Mouse (Mus musculus): Measurements from ENCODE around the gene Nup188. TPM values are rescaled to one million over a fixed set of nuclear protein-coding genes. Genes with fewer than 3 reads are reported as not detected.

Gene Nup188
- polyA plus RNA-seq, 1 experiment from 2014 or later, result 8.5 TPM

- H3K27me3 ChIP-seq (ENCODE audit: control insufficient read depth, insufficient read depth, low read length), result no peaks in the 10 kb centered on the region
- H3K4me3 ChIP-seq (ENCODE audit: low read depth, low read length), result no peak overlapping the region
- DNase-seq (ENCODE audit: low spot score) (no peak), ATAC-seq (ENCODE audit: low FRiP score, low TSS enrichment) (no peak)
- WGBS, result 79% methylated on average over 2 of the region's 2 CpGs
- no peaks in the 10 kb centered on the region for H3K4me1 ChIP-seq (replicated peaks; ENCODE audit: control insufficient read depth, insufficient read depth)
- no peaks in the 10 kb centered on the region for H3K9me3 ChIP-seq (ENCODE audit: control insufficient read depth, low read length)
- no peak overlapping the region for H3K27ac ChIP-seq (replicated peaks)
- H3K9ac ChIP-seq (ENCODE audit: low read length), result no peak overlapping the region
- no peak overlapping the region for H3K4me2 ChIP-seq (replicated peaks; ENCODE audit: low read depth)
- peaks cover 32% of the 10 kb centered on the region for H3K36me3 ChIP-seq (ENCODE audit: control insufficient read depth, insufficient read depth, low read length)
- no peak for TF ChIP-seq EP300 (optimal IDR thresholded peaks at IDR 0.05)
- TF ChIP-seq CTCF (IDR thresholded peaks at IDR 0.05; ENCODE audit: low read depth), result no peak
These were observed 25.3 kb downstream of the Nup188 start for GRCm38 (mm10) chr2:30311481-30311880.

- DNase-seq (ENCODE audit: low spot score) (no peak), ATAC-seq (ENCODE audit: low FRiP score, low TSS enrichment) (no peak)
- H3K4me1 ChIP-seq (replicated peaks; ENCODE audit: control insufficient read depth, insufficient read depth), result no peaks in the 10 kb centered on the region
- 95% methylated on average over 4 of the region's 4 CpGs for WGBS
- no peaks in the 10 kb centered on the region for H3K9me3 ChIP-seq (ENCODE audit: control insufficient read depth, low read length)
- no peak overlapping the region for H3K4me2 ChIP-seq (replicated peaks; ENCODE audit: low read depth)
- no peaks in the 10 kb centered on the region for H3K27me3 ChIP-seq (ENCODE audit: control insufficient read depth, insufficient read depth, low read length)
- H3K9ac ChIP-seq (ENCODE audit: low read length), result no peak overlapping the region
- no peak overlapping the region for H3K27ac ChIP-seq (replicated peaks)
- H3K36me3 ChIP-seq (ENCODE audit: control insufficient read depth, insufficient read depth, low read length), result peaks cover 26% of the 10 kb centered on the region
- TF ChIP-seq EP300 (optimal IDR thresholded peaks at IDR 0.05), result no peak
- TF ChIP-seq CTCF (IDR thresholded peaks at IDR 0.05; ENCODE audit: low read depth), result peak; percentile 37
- H3K4me3 ChIP-seq (ENCODE audit: low read depth, low read length), result no peak overlapping the region
These were observed 29.9 kb downstream of the Nup188 start for GRCm38 (mm10) chr2:30316136-30316535.

DNA sequence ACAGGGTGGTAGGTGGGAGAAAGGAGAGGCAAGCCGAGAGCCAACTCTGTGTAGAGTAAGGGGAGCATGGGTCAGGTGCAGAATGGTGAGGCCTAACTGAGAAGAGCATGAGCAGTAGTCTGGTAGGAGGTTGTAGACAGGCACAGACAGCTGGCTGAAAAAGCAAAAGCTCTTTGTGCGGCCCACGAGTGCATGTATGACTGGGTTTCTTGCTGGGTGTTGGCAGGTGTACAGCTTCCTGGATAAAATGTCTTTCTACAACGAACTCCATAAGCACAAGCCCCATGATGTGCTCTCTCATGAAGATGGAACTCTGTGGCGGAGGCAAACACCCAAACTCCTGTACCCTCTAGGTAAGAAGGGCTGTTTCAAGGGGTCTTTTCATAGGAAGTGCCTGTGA is 30.8 kb downstream of the Nup188 start:
- no peak for TF ChIP-seq CTCF (IDR thresholded peaks at IDR 0.05; ENCODE audit: low read depth)
- TF ChIP-seq EP300 (optimal IDR thresholded peaks at IDR 0.05), result no peak
- Histone ChIP-seq H3K36me3 (ENCODE audit: control insufficient read depth, insufficient read depth, low read length) (peaks cover 26% of the 10 kb centered on the region), H3K9ac (ENCODE audit: low read length) (no peak overlapping the region), H3K4me1 (replicated peaks; ENCODE audit: control insufficient read depth, insufficient read depth) (no peaks in the 10 kb centered on the region), H3K27ac (replicated peaks) (no peak overlapping the region), H3K4me3 (ENCODE audit: low read depth, low read length) (no peak overlapping the region), H3K27me3 (ENCODE audit: control insufficient read depth, insufficient read depth, low read length) (no peaks in the 10 kb centered on the region), H3K4me2 (replicated peaks; ENCODE audit: low read depth) (no peak overlapping the region), H3K9me3 (ENCODE audit: control insufficient read depth, low read length) (no peaks in the 10 kb centered on the region)
- ATAC-seq (ENCODE audit: low FRiP score, low TSS enrichment), result no peak
- DNase-seq (ENCODE audit: low spot score), result no peak
- 93% methylated on average over 5 of the region's 5 CpGs for WGBS

- H3K9me3 ChIP-seq (ENCODE audit: control insufficient read depth, low read length), result no peaks in the 10 kb centered on the region
- no peak overlapping the region for H3K4me2 ChIP-seq (replicated peaks; ENCODE audit: low read depth)
- H3K9ac ChIP-seq (ENCODE audit: low read length), result no peak overlapping the region
- WGBS, result 69% methylated on average over 4 of the region's 4 CpGs
- no peaks in the 10 kb centered on the region for H3K27me3 ChIP-seq (ENCODE audit: control insufficient read depth, insufficient read depth, low read length)
- DNase-seq (ENCODE audit: low spot score) (peak; percentile 42), ATAC-seq (ENCODE audit: low FRiP score, low TSS enrichment) (peak; percentile 85)
- no peak overlapping the region for H3K27ac ChIP-seq (replicated peaks)
- TF ChIP-seq CTCF (IDR thresholded peaks at IDR 0.05; ENCODE audit: low read depth) (peak; percentile 56), EP300 (optimal IDR thresholded peaks at IDR 0.05) (no peak)
- H3K36me3 ChIP-seq (ENCODE audit: control insufficient read depth, insufficient read depth, low read length), result peaks cover 27% of the 10 kb centered on the region
- no peaks in the 10 kb centered on the region for H3K4me1 ChIP-seq (replicated peaks; ENCODE audit: control insufficient read depth, insufficient read depth)
- no peak overlapping the region for H3K4me3 ChIP-seq (ENCODE audit: low read depth, low read length)
These were observed 33.1 kb downstream of the Nup188 start for GRCm38 (mm10) chr2:30319260-30319659.

- no peaks in the 10 kb centered on the region for H3K27me3 ChIP-seq (ENCODE audit: control insufficient read depth, insufficient read depth, low read length)
- TF ChIP-seq CTCF (IDR thresholded peaks at IDR 0.05; ENCODE audit: low read depth) (no peak), EP300 (optimal IDR thresholded peaks at IDR 0.05) (no peak)
- 91% methylated on average over 7 of the region's 7 CpGs for WGBS
- H3K4me2 ChIP-seq (replicated peaks; ENCODE audit: low read depth), result no peak overlapping the region
- peaks cover 28% of the 10 kb centered on the region for H3K36me3 ChIP-seq (ENCODE audit: control insufficient read depth, insufficient read depth, low read length)
- H3K4me3 ChIP-seq (ENCODE audit: low read depth, low read length), result no peak overlapping the region
- H3K27ac ChIP-seq (replicated peaks), result no peak overlapping the region
- H3K9me3 ChIP-seq (ENCODE audit: control insufficient read depth, low read length), result no peaks in the 10 kb centered on the region
- DNase-seq (ENCODE audit: low spot score), result no peak
- ATAC-seq (ENCODE audit: low FRiP score, low TSS enrichment), result no peak
- no peaks in the 10 kb centered on the region for H3K4me1 ChIP-seq (replicated peaks; ENCODE audit: control insufficient read depth, insufficient read depth)
- H3K9ac ChIP-seq (ENCODE audit: low read length), result no peak overlapping the region
These were observed 36.9 kb downstream of the Nup188 start for GRCm38 (mm10) chr2:30323111-30323510.

DNA sequence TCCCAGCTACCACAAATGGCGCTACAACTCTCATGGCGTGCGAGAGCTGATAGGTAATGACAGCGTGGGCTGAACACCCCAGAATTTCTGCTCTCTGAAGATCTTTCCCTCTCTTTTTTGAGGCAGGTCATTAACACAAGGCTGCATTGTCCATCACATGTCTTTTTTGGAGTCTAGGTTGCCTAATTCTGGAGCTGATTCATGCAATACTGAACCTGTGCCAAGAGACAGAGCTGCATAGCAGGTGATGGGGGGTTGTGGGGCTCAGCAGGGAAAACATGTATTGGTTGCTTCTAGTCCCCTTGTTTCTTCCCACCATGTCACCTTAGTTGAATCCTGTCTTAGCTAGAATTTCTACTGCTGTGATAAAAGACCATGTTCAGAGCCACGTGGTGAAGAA is 39.1 kb downstream of the Nup188 start:
- 90% methylated on average over 5 of the region's 5 CpGs for WGBS
- Histone ChIP-seq H3K27ac (replicated peaks) (no peak overlapping the region), H3K27me3 (ENCODE audit: control insufficient read depth, insufficient read depth, low read length) (no peaks in the 10 kb centered on the region), H3K9ac (ENCODE audit: low read length) (no peak overlapping the region), H3K36me3 (ENCODE audit: control insufficient read depth, insufficient read depth, low read length) (peaks cover 32% of the 10 kb centered on the region), H3K9me3 (ENCODE audit: control insufficient read depth, low read length) (no peaks in the 10 kb centered on the region), H3K4me3 (ENCODE audit: low read depth, low read length) (no peak overlapping the region), H3K4me1 (replicated peaks; ENCODE audit: control insufficient read depth, insufficient read depth) (no peaks in the 10 kb centered on the region), H3K4me2 (replicated peaks; ENCODE audit: low read depth) (no peak overlapping the region)
- ATAC-seq (ENCODE audit: low FRiP score, low TSS enrichment), result no peak
- no peak for DNase-seq (ENCODE audit: low spot score)
- TF ChIP-seq CTCF (IDR thresholded peaks at IDR 0.05; ENCODE audit: low read depth), result no peak
- TF ChIP-seq EP300 (optimal IDR thresholded peaks at IDR 0.05), result no peak

Data from stomach, postnatal 0 days (tissue).